Mouse (Mus musculus) olfactory bulb, adult 2 months (tissue): ENCODE data around the gene Rassf3.

Source experiments
- CTCF ChIP-seq: fragments of 200-500 bp; IDR thresholded peaks from 2 replicates; pipeline ENCODE4 v1.5.1; 2012; ENCODE audit warnings: low read depth, mild to moderate bottlenecking, low read length, moderate library complexity; ENCODE audit not compliant: insufficient read depth
- POLR2A ChIP-seq: fragments of 200-500 bp; IDR thresholded peaks from 2 replicates; pipeline ENCODE4 v1.6.1; 2012; ENCODE audit warnings: mild to moderate bottlenecking, low read depth, low read length, moderate library complexity; ENCODE audit not compliant: insufficient read depth

GRCm38 (mm10) chr10:121414127-121414526 lies 62.0 kb downstream of the Rassf3 start:
- TF ChIP-seq POLR2A (no peak), CTCF (no peak)
